Mouse (Mus musculus): ENCODE results near the gene Olfr26.
"Not testable (repeated sequence)": the region's sequence is repeated elsewhere in the genome, so short reads cannot be mapped to it uniquely, and the experiment has no call there.

The Olfr26 gene

GRCm38 (mm10) chr9:38854760-38855159, at the start of gene Olfr26:
Gene Olfr26, plus strand, starts transcription at chr9:38855060.
- DNase-seq (ENCODE audit: low spot score) = no peak

- DNase-seq (ENCODE audit: low spot score) = no peak
Observed at GRCm38 (mm10) chr9:38805696-38806095, 49.2 kb upstream of the Olfr26 start.

GRCm38 (mm10) chr9:38814314-38814713, 40.5 kb upstream of the Olfr26 start, which contains the start of gene Olfr922:
Gene Olfr922, plus strand, starts transcription at chr9:38814614.
- no peak for DNase-seq (ENCODE audit: low spot score)

- DNase-seq (ENCODE audit: low spot score) = no peak
Observed at GRCm38 (mm10) chr9:38815458-38815986, 39.3 kb upstream of the Olfr26 start.

- no peak for DNase-seq (ENCODE audit: low spot score)
Observed at GRCm38 (mm10) chr9:38826245-38826644, 28.6 kb upstream of the Olfr26 start, which contains the start of gene Olfr923. Gene Olfr923, plus strand, starts transcription at chr9:38826545.

GRCm38 (mm10) chr9:38833027-38833426, 21.8 kb upstream of the Olfr26 start:
- no peak for DNase-seq (ENCODE audit: low spot score)

- no peak for DNase-seq (ENCODE audit: low spot score)
Observed at GRCm38 (mm10) chr9:38844149-38844548, 10.7 kb upstream of the Olfr26 start, which contains the start of gene Olfr924. Gene Olfr924, plus strand, starts transcription at chr9:38844449.

GRCm38 (mm10) chr9:38874880-38875279, 20.0 kb downstream of the Olfr26 start:
- DNase-seq (ENCODE audit: low spot score) = not testable (repeated sequence)

GRCm38 (mm10) chr9:38876826-38877225, 22.0 kb downstream of the Olfr26 start, which contains the start of gene Olfr926:
Gene Olfr926, plus strand, starts transcription at chr9:38877126.
- no peak for DNase-seq (ENCODE audit: low spot score)
